Mouse (Mus musculus) hindbrain, embryonic 12.5 days (tissue): ENCODE results near the gene Prr13. TPM values are rescaled to one million over a fixed set of nuclear protein-coding genes. Genes with fewer than 3 reads are reported as not detected.

Experiments
- ATAC-seq: fragments of 200-750 bp; cut with Nextera tagmentation; 2 replicates; pipeline ENCODE4 v1.8.0; 2017; ENCODE audit warnings: moderate TSS enrichment; ENCODE audit not compliant: low FRiP score
- H3K27ac ChIP-seq: fragments of 300-500 bp; sonication (generic); 2 replicates; pipeline ENCODE4 v1.5.1; 2016; ENCODE audit warnings: mild to moderate bottlenecking
- H3K27me3 ChIP-seq: fragments of 300-500 bp; sonication (generic); 2 replicates; pipeline ENCODE4 v1.6.1; 2016; ENCODE audit warnings: mild to moderate bottlenecking
- H3K36me3 ChIP-seq: fragments of 300-500 bp; sonication (generic); 2 replicates; pipeline ENCODE4 v1.6.1; 2016; ENCODE audit warnings: mild to moderate bottlenecking
- H3K4me1 ChIP-seq: fragments of 300-500 bp; sonication (generic); 2 replicates; pipeline ENCODE4 v1.6.1; 2016
- H3K4me2 ChIP-seq: fragments of 300-500 bp; sonication (generic); replicated peaks from 2 replicates; pipeline ENCODE4 v1.6.1; 2016; ENCODE audit warnings: mild to moderate bottlenecking
- H3K4me3 ChIP-seq: fragments of 300-500 bp; sonication (generic); 2 replicates; pipeline ENCODE4 v1.5.1; 2016; ENCODE audit warnings: mild to moderate bottlenecking
- H3K9ac ChIP-seq: fragments of 300-500 bp; sonication (generic); 2 replicates; pipeline ENCODE4 v1.6.1; 2016; ENCODE audit warnings: mild to moderate bottlenecking, moderate library complexity
- H3K9me3 ChIP-seq: fragments of 300-500 bp; sonication (generic); replicated peaks from 2 replicates; pipeline ENCODE4 v1.6.1; 2016; ENCODE audit warnings: mild to moderate bottlenecking
- WGBS: fragments of 180-500 bp; shearing (Covaris S2); methylation state at CpG from one replicate; pipeline ENCODE4 v1.1.7; 2016; 5-methylcytosine and 5-hydroxymethylcytosine counted together
- polyA plus RNA-seq: library from polyadenylated mRNA; unstranded; fragments of >200 nt; fragmentation: Nextera tagmentation; extraction: Ambion mirVana; gene quantifications from 2 replicates; pipeline ENCODE4 v1.2.1, GENCODE M21; 2016

Gene Prr13
- polyA plus RNA-seq, result 89.7 and 91.3 TPM in 2 replicates

DNA sequence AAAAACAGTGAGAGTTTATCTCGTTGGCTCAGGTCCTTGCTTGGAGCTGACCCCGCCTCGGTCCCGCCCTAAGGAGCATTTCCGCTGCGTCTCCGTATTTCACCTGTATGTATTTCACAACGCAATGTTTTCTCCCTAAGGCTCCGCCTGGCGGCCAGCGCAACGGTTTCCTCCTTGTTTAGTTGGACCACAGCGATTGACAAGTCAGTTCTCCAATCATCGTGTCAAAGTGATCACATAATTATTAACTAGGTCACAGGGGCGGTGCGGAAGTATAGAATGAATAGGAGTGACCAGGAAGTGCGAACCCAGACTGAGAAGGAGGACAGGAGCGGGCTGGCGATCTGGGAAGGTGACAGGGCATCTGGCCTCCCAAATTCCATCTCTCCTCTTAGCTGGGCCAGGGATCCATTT is at the start of gene Prr13:
Prr13 (plus strand) TSS at position 125 of the 414 bp plus-strand sequence.
- WGBS, result under 1% methylated on average over 19 of the region's 19 CpGs
- Histone ChIP-seq H3K9me3 (no peaks in the 10 kb centered on the region), H3K4me2 (peak within 1 kb of the TSS; percentile 65), H3K4me3 (peak within 1 kb of the TSS; percentile 44), H3K27me3 (no peaks in the 10 kb centered on the region), H3K36me3 (0 out of 2 replicates have a peak, but pooled peaks cover 7% of the 10 kb centered on the region), H3K9ac (peak within 1 kb of the TSS; percentile 61), H3K4me1 (peaks cover 20% of the 10 kb centered on the region), H3K27ac (peak within 1 kb of the TSS; percentile 5; the same call in 1 of the 2 replicates)
- peak; percentile 80 for ATAC-seq

DNA sequence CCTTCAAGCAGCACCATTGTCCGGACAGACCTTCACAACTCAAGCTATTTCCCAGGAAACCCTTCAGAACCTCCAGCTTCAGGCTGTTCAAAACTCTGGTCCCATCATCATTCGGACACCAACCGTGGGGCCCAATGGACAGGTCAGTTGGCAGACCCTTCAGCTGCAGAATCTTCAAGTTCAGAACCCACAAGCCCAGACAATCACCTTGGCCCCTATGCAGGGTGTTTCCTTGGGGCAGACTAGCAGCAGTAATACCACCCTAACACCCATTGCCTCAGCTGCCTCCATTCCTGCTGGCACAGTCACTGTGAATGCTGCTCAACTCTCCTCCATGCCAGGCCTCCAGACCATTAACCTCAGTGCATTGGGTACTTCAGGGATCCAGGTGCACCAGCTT is 49.5 kb upstream of the Prr13 start:
- WGBS, result 96% methylated on average over 3 of the region's 3 CpGs
- H3K9ac ChIP-seq, result no peak overlapping the region
- no peak overlapping the region for H3K27ac ChIP-seq
- ATAC-seq, result no peak
- 0 out of 2 replicates have a peak overlapping the region, but pooled peaks have one; percentile 5 for H3K4me2 ChIP-seq
- peaks cover 50% of the 10 kb centered on the region for H3K4me1 ChIP-seq
- H3K36me3 ChIP-seq, result peaks cover 51% of the 10 kb centered on the region
- no peaks in the 10 kb centered on the region for H3K27me3 ChIP-seq
- H3K4me3 ChIP-seq, result no peak overlapping the region
- no peaks in the 10 kb centered on the region for H3K9me3 ChIP-seq

DNA sequence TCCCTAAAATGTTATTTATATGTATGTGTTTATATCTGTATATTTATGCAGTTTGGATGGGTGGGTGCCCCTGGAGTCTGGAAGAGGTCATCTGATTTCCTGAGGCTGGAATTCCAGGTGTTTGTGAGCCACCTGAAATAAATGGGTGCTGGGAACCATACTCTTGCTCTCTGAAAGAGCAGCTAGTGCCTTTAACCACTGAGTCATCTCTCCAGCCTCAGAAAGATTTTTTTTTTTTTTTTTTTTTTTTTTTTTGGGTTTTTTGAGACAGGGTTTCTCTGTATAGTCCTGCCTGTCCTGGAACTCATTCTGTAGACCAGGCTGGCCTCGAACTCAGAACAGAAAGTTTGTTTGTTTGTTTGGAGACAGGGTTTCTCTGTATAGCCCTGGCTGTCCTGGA is 47.8 kb upstream of the Prr13 start:
- Histone ChIP-seq H3K4me2 (0 out of 2 replicates have a peak overlapping the region, but pooled peaks have one; percentile 31), H3K9me3 (no peaks in the 10 kb centered on the region), H3K36me3 (peaks cover 53% of the 10 kb centered on the region), H3K4me1 (peaks cover 46% of the 10 kb centered on the region), H3K9ac (no peak overlapping the region), H3K27me3 (no peaks in the 10 kb centered on the region), H3K27ac (no peak overlapping the region), H3K4me3 (no peak overlapping the region)
- no peak for ATAC-seq
- WGBS, result 97% methylated on average over 1 of the region's 1 CpGs

DNA sequence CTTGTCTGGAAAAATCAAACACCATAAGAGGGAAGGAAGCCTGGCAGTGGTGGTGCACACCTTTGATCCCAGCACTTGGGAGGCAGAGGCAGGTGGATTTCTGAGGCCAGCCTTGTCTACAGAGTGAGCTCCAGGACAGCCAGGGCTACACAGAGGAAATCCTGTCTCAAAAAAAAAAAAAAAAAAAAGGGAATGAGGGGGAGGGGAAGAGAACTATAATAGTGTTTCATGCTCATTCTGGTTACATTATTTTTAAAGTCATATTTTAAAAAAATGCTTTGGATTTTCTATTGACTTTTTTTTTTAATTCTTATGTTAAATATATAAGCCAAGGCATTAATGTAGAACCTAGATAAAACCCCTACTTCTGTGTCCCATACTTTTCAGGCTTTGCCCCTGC is 45.1 kb upstream of the Prr13 start:
- H3K4me2 ChIP-seq, result no peak overlapping the region
- no peaks in the 10 kb centered on the region for H3K27me3 ChIP-seq
- peaks cover 49% of the 10 kb centered on the region for H3K36me3 ChIP-seq
- H3K9ac ChIP-seq, result no peak overlapping the region
- H3K9me3 ChIP-seq, result no peaks in the 10 kb centered on the region
- H3K27ac ChIP-seq, result no peak overlapping the region
- ATAC-seq, result no peak
- H3K4me3 ChIP-seq, result no peak overlapping the region
- H3K4me1 ChIP-seq, result peaks cover 30% of the 10 kb centered on the region

DNA sequence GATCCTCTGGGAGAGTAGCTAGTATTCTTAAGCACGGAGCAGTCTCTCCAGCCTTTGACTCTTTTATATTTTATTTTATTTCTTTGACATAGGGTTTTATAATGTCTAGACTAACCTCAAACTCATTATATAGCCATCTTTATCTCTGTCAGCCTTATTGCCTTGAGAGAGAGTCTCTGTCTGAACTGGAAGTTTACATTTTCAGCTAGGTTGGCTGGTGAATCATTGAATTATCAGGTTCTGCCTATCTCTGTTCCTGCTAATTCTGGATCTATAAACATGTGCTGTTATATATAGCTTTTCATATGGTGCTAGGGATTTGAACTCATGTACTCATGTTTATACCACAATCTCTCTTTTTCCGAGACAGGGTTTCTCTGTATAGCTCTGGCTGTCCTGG is 41.3 kb upstream of the Prr13 start:
- H3K27ac ChIP-seq, result no peak overlapping the region
- ATAC-seq, result no peak
- H3K27me3 ChIP-seq, result no peaks in the 10 kb centered on the region
- H3K9me3 ChIP-seq, result no peaks in the 10 kb centered on the region
- WGBS, result 95% methylated on average over 2 of the region's 2 CpGs
- no peak overlapping the region for H3K4me3 ChIP-seq
- no peak overlapping the region for H3K4me2 ChIP-seq
- H3K4me1 ChIP-seq, result 0 out of 2 replicates have a peak, but pooled peaks cover 2% of the 10 kb centered on the region
- H3K9ac ChIP-seq, result no peak overlapping the region
- H3K36me3 ChIP-seq, result peaks cover 27% of the 10 kb centered on the region

DNA sequence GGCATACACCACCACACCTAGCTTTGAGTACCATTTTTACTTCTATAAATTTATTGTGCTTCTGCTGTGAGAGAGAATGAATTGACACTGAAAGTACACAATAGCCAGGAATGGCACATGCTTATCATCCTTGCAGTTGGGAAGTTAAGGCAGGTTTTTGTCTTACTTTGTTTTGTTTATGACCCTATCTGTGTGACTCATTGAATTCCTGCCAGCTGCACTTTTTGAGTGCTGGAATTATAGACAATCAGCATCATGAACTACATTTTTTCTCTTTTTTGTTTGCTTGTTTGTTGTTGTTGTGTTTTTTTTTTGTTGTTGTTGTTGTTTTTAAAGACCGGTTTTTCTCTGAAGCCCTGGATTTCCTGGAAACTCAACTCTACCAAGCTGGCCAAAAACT is 37.8 kb upstream of the Prr13 start:
- Histone ChIP-seq H3K9ac (no peak overlapping the region), H3K36me3 (peaks cover 26% of the 10 kb centered on the region), H3K4me2 (no peak overlapping the region), H3K27ac (no peak overlapping the region), H3K27me3 (no peaks in the 10 kb centered on the region), H3K9me3 (no peaks in the 10 kb centered on the region), H3K4me1 (no peaks in the 10 kb centered on the region), H3K4me3 (no peak overlapping the region)
- ATAC-seq, result no peak
- 61% methylated on average over 1 of the region's 1 CpGs for WGBS

DNA sequence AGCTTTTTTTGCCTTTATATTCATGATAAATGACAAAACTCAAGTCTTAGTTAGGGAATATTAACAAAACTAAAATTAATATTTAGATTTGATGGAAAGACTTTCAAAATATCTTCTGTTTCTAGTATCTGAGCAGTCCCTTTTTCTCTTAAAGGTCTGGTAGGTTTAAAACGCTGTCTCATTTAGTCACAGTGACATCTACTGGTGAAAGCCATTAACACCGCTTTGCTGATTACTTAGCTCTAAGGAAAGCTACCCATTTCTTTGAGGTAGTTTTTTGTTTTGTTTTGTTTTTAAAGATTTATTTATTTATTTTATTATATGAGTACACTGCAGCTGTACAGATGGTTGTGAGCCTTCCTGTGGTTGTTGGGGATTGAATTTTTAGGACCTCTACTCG is 37.4 kb upstream of the Prr13 start:
- 62% methylated on average over 3 of the region's 3 CpGs for WGBS
- peaks cover 31% of the 10 kb centered on the region for H3K36me3 ChIP-seq
- ATAC-seq, result no peak

DNA sequence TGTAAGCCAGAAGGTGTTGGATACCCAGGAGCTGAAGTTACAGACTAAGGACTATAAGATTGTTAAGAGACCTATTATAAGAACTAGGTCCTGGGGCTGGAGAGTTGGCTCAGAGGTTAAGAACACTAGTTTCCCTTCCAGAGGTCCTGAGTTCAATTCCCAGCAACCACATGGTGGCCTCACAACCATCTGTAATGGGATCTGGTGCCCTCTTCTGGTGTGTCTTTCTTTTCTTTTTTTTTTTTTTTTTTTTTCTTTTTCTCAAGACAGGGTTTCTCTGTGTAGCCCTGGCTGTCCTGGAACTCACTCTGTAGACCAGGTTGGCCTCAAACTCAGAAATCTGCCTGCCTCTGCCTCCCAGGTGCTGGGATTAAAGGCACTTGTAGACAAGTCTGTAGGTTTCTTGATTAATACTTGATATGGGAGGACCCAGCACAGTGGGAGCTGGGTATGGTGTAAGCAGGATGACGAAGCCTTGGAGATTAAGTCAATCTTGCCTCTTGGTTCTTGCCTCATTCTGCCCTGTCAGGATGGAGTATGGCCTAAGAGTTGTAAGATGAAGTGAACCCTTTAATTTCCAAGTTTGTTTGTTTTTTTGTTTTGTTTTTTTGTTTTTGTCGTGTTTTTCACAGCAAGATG is 35.1 kb upstream of the Prr13 start:
- Histone ChIP-seq H3K36me3 (peaks cover 42% of the 10 kb centered on the region), H3K4me3 (no peak overlapping the region), H3K4me2 (no peak overlapping the region), H3K9me3 (no peaks in the 10 kb centered on the region), H3K9ac (no peak overlapping the region), H3K4me1 (no peaks in the 10 kb centered on the region), H3K27me3 (no peaks in the 10 kb centered on the region), H3K27ac (no peak overlapping the region)
- 92% methylated on average over 2 of the region's 2 CpGs for WGBS
- ATAC-seq, result no peak

More for the DNA sequence above, 37.4 kb upstream of the Prr13 start:
- Histone ChIP-seq H3K4me2 (no peak overlapping the region), H3K9me3 (no peaks in the 10 kb centered on the region), H3K27me3 (no peaks in the 10 kb centered on the region), H3K4me1 (no peaks in the 10 kb centered on the region), H3K4me3 (no peak overlapping the region), H3K9ac (no peak overlapping the region), H3K27ac (no peak overlapping the region)

DNA sequence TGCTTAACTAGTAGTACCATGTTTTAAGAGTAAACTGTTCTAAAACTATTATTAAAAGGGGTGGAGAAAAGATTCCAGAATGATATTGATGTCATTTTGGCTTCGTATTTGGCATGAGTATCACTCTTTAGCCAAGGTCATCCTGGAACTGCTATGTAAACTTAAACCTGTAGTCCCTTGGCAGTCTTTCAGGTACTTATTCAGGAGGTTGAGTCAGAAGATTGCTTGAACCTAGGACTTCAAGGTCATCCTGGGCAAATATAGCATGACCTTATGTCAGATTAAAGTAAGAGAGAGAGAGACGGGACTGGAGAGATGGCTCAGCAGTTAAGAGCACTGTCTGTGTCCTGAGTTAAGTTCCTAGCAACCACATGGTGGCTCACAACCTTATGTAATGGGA is 34.2 kb upstream of the Prr13 start:
- Histone ChIP-seq H3K36me3 (peaks cover 43% of the 10 kb centered on the region), H3K4me3 (no peak overlapping the region)
- WGBS, result 87% methylated on average over 2 of the region's 2 CpGs

DNA sequence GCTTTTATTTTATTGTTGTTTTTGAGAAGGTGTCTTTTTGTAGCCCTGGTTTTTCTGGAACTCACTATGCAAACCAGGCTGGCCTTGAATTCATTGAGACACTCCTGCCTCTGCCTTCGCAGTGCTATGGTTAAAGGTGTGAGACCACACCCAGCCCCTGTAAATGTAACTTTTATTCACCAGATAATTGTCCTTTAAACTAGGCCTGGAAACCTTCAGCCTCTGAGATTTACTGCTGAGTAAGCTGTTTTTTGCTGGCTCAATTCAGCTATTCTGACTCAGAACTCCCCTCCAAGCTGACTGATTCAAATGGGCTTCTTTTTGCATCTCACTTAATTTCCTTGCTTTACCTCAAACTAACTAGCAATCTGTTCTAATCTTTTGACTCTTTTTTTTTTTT is 31.9 kb upstream of the Prr13 start:
- H3K36me3 ChIP-seq, result peaks cover 63% of the 10 kb centered on the region
- 100% methylated on average over 1 of the region's 1 CpGs for WGBS
- no peak for ATAC-seq

More for the DNA sequence above, 34.2 kb upstream of the Prr13 start:
- no peaks in the 10 kb centered on the region for H3K4me1 ChIP-seq
- no peaks in the 10 kb centered on the region for H3K9me3 ChIP-seq
- no peak for ATAC-seq
- no peaks in the 10 kb centered on the region for H3K27me3 ChIP-seq
- H3K27ac ChIP-seq, result no peak overlapping the region
- no peak overlapping the region for H3K4me2 ChIP-seq
- H3K9ac ChIP-seq, result no peak overlapping the region

DNA sequence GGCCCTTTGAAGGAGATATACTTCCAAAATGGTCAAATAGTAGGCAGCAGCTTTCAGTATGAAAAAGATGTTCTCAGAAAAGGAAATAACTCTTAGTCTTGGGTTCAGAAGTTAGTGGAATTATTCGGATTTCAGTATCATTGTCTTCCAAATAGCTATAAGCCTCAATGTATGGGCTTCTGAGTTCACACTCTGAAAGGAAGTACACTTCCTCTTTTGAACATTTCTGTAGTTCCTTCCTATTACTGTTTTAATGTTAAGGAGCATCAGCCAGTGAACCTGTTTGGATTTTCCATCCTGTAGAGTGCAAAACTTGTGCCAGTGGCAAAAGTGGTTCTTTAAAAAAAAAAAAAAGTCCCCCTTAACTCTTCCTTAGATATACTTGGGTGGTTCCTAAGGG is 26.8 kb upstream of the Prr13 start:
- Histone ChIP-seq H3K9ac (no peak overlapping the region), H3K27ac (no peak overlapping the region), H3K9me3 (no peaks in the 10 kb centered on the region), H3K36me3 (peaks cover 76% of the 10 kb centered on the region), H3K4me2 (no peak overlapping the region), H3K4me3 (no peak overlapping the region), H3K4me1 (no peaks in the 10 kb centered on the region), H3K27me3 (no peaks in the 10 kb centered on the region)
- ATAC-seq, result no peak
- WGBS, result 98% methylated on average over 1 of the region's 1 CpGs

More for the DNA sequence above, 31.9 kb upstream of the Prr13 start:
- Histone ChIP-seq H3K4me2 (no peak overlapping the region), H3K4me3 (no peak overlapping the region), H3K9ac (no peak overlapping the region), H3K9me3 (no peaks in the 10 kb centered on the region), H3K27me3 (no peaks in the 10 kb centered on the region), H3K27ac (no peak overlapping the region), H3K4me1 (no peaks in the 10 kb centered on the region)

DNA sequence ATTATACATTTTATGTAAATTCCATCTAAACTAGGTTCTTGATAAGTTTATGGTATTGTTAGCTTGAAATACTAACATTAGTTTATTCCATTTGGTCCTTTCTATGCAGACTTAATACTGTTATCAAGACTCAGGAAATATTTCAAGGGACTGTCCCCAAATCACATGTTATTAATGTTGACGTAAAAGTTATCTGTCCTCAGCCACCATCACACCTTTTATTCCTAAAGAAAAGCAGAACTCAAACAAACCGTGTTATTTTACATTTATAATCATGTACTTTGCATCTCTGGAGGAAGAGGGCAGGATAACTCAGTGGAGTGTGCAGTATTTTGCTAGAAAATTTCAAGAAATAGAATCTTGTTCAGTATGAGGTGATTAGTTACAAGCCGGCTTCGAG is 25.7 kb upstream of the Prr13 start:
- Histone ChIP-seq H3K36me3 (peaks cover 67% of the 10 kb centered on the region), H3K9ac (no peak overlapping the region), H3K9me3 (no peaks in the 10 kb centered on the region), H3K4me2 (no peak overlapping the region), H3K27me3 (no peaks in the 10 kb centered on the region), H3K4me3 (no peak overlapping the region), H3K4me1 (no peaks in the 10 kb centered on the region), H3K27ac (no peak overlapping the region)
- no peak for ATAC-seq
- WGBS, result 95% methylated on average over 4 of the region's 4 CpGs

DNA sequence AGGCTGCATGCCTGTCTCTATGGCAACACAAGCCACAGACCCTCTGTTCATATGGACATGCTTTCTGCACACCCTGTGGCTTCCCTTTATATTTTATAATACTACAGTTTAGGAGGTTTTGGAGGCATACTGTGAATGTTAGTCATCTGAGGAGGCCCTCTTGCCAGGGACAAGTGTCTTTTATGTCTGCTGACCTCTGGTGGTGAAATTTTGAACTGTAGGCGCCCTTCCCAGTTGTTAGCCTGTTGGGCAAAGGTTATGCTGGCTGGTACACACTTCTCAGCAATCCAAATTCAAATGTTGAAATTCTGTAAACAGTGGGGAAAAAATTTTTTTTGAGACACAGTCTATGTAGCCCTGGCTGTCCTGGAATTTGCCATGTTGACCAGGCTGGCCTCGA is 16.3 kb upstream of the Prr13 start:
- WGBS, result 52% methylated on average over 2 of the region's 2 CpGs

More for the DNA sequence above, 16.3 kb upstream of the Prr13 start:
- Histone ChIP-seq H3K4me3 (no peak overlapping the region), H3K36me3 (no peaks in the 10 kb centered on the region), H3K9me3 (no peaks in the 10 kb centered on the region), H3K27me3 (no peaks in the 10 kb centered on the region), H3K9ac (no peak overlapping the region), H3K27ac (no peak overlapping the region), H3K4me2 (no peak overlapping the region), H3K4me1 (no peaks in the 10 kb centered on the region)
- ATAC-seq, result no peak
